In the genomic region with DNA sequence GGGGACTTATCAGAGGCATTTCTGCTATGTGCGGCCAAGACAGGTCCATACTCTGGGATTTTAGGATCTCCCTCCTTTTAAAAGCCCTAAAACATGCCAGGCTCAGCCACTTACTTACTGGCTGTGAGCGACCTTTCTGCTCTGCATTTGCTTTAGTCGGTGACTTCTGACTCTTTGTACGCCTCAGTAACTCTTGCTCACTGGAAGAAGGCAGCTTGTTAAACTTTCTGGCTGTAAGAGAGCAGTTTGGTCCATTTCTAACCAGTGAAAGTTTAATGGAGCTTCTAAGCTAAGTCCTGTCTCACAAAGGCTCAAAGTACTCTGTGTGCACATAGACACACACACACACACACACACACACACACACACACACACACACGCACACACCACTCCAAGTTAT, we compare ENCODE assay signal across 25 mouse cellular contexts. TPM values are rescaled to one million over a fixed set of nuclear protein-coding genes. Genes with fewer than 3 reads are reported as not detected.
DNase-seq lines count a peak whose midpoint lies in the region; ATAC-seq and TF ChIP-seq lines count a peak whose summit lies in the region.
"Had no signal": no experiment of that assay in that cellular context is flagged by ENCODE, and none has a peak within 500 bp of the region (broad histone marks: within the 10 kb centered on the region; RNA-seq: fewer than 3 reads in every experiment).

No protein-coding gene starts in this region.

- H3K27ac ChIP-seq in kidney, embryonic 15.5 days = peak overlapping the region; percentile 58; the same call in 1 of the 2 replicates
- no peak overlapping the region for H3K27ac ChIP-seq in limb, embryonic 13.5 days
- no peak overlapping the region for H3K27ac ChIP-seq in limb, embryonic 10.5 days
- H3K27ac ChIP-seq in lung, postnatal 0 days (ENCODE audit: low read length) = no peak overlapping the region
- H3K27ac ChIP-seq: embryonic facial prominence, embryonic 10.5 days; embryonic facial prominence, embryonic 13.5 days; forebrain, embryonic 12.5 days; forebrain, embryonic 15.5 days; heart, adult 2 months; heart, embryonic 10.5 days; heart, embryonic 13.5 days; hindbrain, embryonic 14.5 days had no signal

- 45% methylated on average over 5 of the region's 5 CpGs for WGBS in kidney, embryonic 15.5 days
- WGBS in limb, embryonic 13.5 days = 73% methylated on average over 5 of the region's 5 CpGs
- 83% methylated on average over 5 of the region's 5 CpGs for WGBS in limb, embryonic 10.5 days
- 77% methylated on average over 5 of the region's 5 CpGs for WGBS in lung, postnatal 0 days

- peak; percentile 73 for ATAC-seq in kidney, embryonic 15.5 days (replicated peaks; ENCODE audit: low FRiP score)
- peak; percentile 51; the same call in 1 of the 2 replicates for ATAC-seq in limb, embryonic 13.5 days (ENCODE audit: low FRiP score, low read depth)
- no peak for ATAC-seq in lung, postnatal 0 days
- ATAC-seq: activated CD4-positive, CD25-positive, alpha-beta regulatory T cell, adult 4 months; CD4-positive, CD25-positive, alpha-beta regulatory T cell, adult 4 months; forebrain, embryonic 15.5 days had no signal

- no peak for DNase-seq in kidney, postnatal 25 days
- DNase-seq in limb, embryonic 10.5 days (ENCODE audit: low spot score) = no peak
- DNase-seq in kidney, postnatal 14 days = peak; percentile 8
- DNase-seq in lung, postnatal 0 days (ENCODE audit: low spot score) = no peak
- DNase-seq: adrenal gland, adult 8-10 months; adrenal gland, postnatal 25 days; cerebellum, adult 11-12 months; cerebellum, adult 8-10 months; gastrocnemius, postnatal 36 days; heart, adult 2 months; heart, postnatal 14 days; heart, postnatal 4 days had no signal

- TF ChIP-seq CTCF in lung, postnatal 0 days (IDR thresholded peaks at IDR 0.05) = no peak

- no peak overlapping the region for H3K9ac ChIP-seq in kidney, embryonic 15.5 days
- no peak overlapping the region for H3K9ac ChIP-seq in limb, embryonic 13.5 days
- no peak overlapping the region for H3K9ac ChIP-seq in lung, postnatal 0 days (replicated peaks; ENCODE audit: low read depth)
- H3K9ac ChIP-seq: embryonic facial prominence, embryonic 13.5 days; forebrain, embryonic 12.5 days; forebrain, embryonic 15.5 days; heart, embryonic 13.5 days; hindbrain, embryonic 14.5 days had no signal

- H3K36me3 ChIP-seq in kidney, embryonic 15.5 days = no peaks in the 10 kb centered on the region
- H3K36me3 ChIP-seq in limb, embryonic 13.5 days = no peaks in the 10 kb centered on the region
- H3K36me3 ChIP-seq in limb, embryonic 10.5 days = no peaks in the 10 kb centered on the region
- no peaks in the 10 kb centered on the region for H3K36me3 ChIP-seq in lung, postnatal 0 days (ENCODE audit: insufficient read depth, low read length)
- H3K36me3 ChIP-seq: embryonic facial prominence, embryonic 10.5 days; embryonic facial prominence, embryonic 13.5 days; forebrain, embryonic 12.5 days; forebrain, embryonic 15.5 days; heart, embryonic 10.5 days; heart, embryonic 13.5 days had no signal

- no peaks in the 10 kb centered on the region for H3K27me3 ChIP-seq in kidney, embryonic 15.5 days
- no peaks in the 10 kb centered on the region for H3K27me3 ChIP-seq in limb, embryonic 13.5 days
- H3K27me3 ChIP-seq in limb, embryonic 10.5 days (ENCODE audit: low read depth, poor library complexity, severe bottlenecking) = no peaks in the 10 kb centered on the region
- no peaks in the 10 kb centered on the region for H3K27me3 ChIP-seq in lung, postnatal 0 days (replicated peaks; ENCODE audit: insufficient read depth, low read length)
- H3K27me3 ChIP-seq: embryonic facial prominence, embryonic 13.5 days; forebrain, embryonic 12.5 days; forebrain, embryonic 15.5 days; heart, embryonic 13.5 days had no signal

- peaks cover 5% of the 10 kb centered on the region; the same call in 1 of the 2 replicates for H3K4me1 ChIP-seq in kidney, embryonic 15.5 days
- H3K4me1 ChIP-seq in limb, embryonic 13.5 days = no peaks in the 10 kb centered on the region
- no peaks in the 10 kb centered on the region for H3K4me1 ChIP-seq in limb, embryonic 10.5 days
- no peaks in the 10 kb centered on the region for H3K4me1 ChIP-seq in lung, postnatal 0 days (ENCODE audit: insufficient read depth, low read depth, low read length)
- H3K4me1 ChIP-seq: embryonic facial prominence, embryonic 10.5 days; embryonic facial prominence, embryonic 13.5 days; forebrain, embryonic 12.5 days; forebrain, embryonic 15.5 days; heart, embryonic 10.5 days; heart, embryonic 13.5 days had no signal

- H3K4me2 ChIP-seq in kidney, embryonic 15.5 days = no peak overlapping the region
- no peak overlapping the region for H3K4me2 ChIP-seq in limb, embryonic 13.5 days (replicated peaks)
- no peak overlapping the region for H3K4me2 ChIP-seq in lung, postnatal 0 days (replicated peaks; ENCODE audit: low read depth, low read length)
- H3K4me2 ChIP-seq: embryonic facial prominence, embryonic 13.5 days; forebrain, embryonic 12.5 days; forebrain, embryonic 15.5 days; heart, embryonic 13.5 days; hindbrain, embryonic 14.5 days had no signal

- H3K4me3 ChIP-seq in kidney, embryonic 15.5 days (replicated peaks) = no peak overlapping the region
- H3K4me3 ChIP-seq in limb, embryonic 13.5 days = no peak overlapping the region
- no peak overlapping the region for H3K4me3 ChIP-seq in limb, embryonic 10.5 days
- H3K4me3 ChIP-seq in lung, postnatal 0 days (ENCODE audit: low read depth, low read length) = no peak overlapping the region
- H3K4me3 ChIP-seq: embryonic facial prominence, embryonic 10.5 days; embryonic facial prominence, embryonic 13.5 days; erythroblast, embryonic 14.5 days; forebrain, embryonic 12.5 days; forebrain, embryonic 15.5 days; heart, adult 2 months; heart, embryonic 10.5 days; heart, embryonic 13.5 days had no signal

- no peaks in the 10 kb centered on the region for H3K9me3 ChIP-seq in kidney, embryonic 15.5 days (replicated peaks)
- no peaks in the 10 kb centered on the region for H3K9me3 ChIP-seq in limb, embryonic 13.5 days
- H3K9me3 ChIP-seq in limb, embryonic 10.5 days (replicated peaks) = no peaks in the 10 kb centered on the region
- H3K9me3 ChIP-seq in lung, postnatal 0 days (ENCODE audit: low read length) = no peaks in the 10 kb centered on the region
- H3K9me3 ChIP-seq: embryonic facial prominence, embryonic 10.5 days; embryonic facial prominence, embryonic 13.5 days; forebrain, embryonic 12.5 days; forebrain, embryonic 15.5 days; heart, embryonic 10.5 days; heart, embryonic 13.5 days had no signal

- no peak for TF ChIP-seq EP300 in lung, postnatal 0 days (IDR thresholded peaks at IDR 0.05)

RNA-seq across cellular contexts. Expression of a gene that starts 22.8 kb away (rescaled TPM):
- 1.5 and 1.6 TPM in 2 replicates for polyA plus RNA-seq in kidney, embryonic 15.5 days (2015; fragmentation: Nextera tagmentation; extraction: Ambion mirVana)
- 2.5 and 3.4 TPM in 2 replicates for polyA plus RNA-seq in limb, embryonic 13.5 days (2015; fragmentation: Nextera tagmentation; extraction: Ambion mirVana)
- 0.28 and 0.36 TPM in 2 replicates for polyA plus RNA-seq in limb, embryonic 10.5 days (2016; fragmentation: Nextera tagmentation; extraction: Ambion mirVana)
- polyA plus RNA-seq in lung, postnatal 0 days (2015; fragmentation: Nextera tagmentation; extraction: Ambion mirVana) = 0.50 TPM in 2 replicates
- polyA plus RNA-seq: C2C12; erythroblast, embryonic 14.5 days had no signal
